Mouse (Mus musculus): Measurements from ENCODE around the gene Gm20696.

- TF ChIP-seq POLR2A (IDR thresholded peaks at IDR 0.05; ENCODE audit: borderline replicate concordance, low read depth, low read length) (no peak), CTCF (IDR thresholded peaks at IDR 0.05; ENCODE audit: low read depth, low read length) (no peak)
These were observed 262.7 kb downstream of the Gm20696 start for GRCm38 (mm10) chr6:99403755-99404390.

Data from bone marrow macrophage, adult 2 months (primary cell).